Mouse (Mus musculus): ENCODE results near the gene Sdk2. TPM values are rescaled to one million over a fixed set of nuclear protein-coding genes. Genes with fewer than 3 reads are reported as not detected.

The Sdk2 gene
- polyA plus RNA-seq, 1 experiment from 2014 or later: 5.3 TPM

DNA sequence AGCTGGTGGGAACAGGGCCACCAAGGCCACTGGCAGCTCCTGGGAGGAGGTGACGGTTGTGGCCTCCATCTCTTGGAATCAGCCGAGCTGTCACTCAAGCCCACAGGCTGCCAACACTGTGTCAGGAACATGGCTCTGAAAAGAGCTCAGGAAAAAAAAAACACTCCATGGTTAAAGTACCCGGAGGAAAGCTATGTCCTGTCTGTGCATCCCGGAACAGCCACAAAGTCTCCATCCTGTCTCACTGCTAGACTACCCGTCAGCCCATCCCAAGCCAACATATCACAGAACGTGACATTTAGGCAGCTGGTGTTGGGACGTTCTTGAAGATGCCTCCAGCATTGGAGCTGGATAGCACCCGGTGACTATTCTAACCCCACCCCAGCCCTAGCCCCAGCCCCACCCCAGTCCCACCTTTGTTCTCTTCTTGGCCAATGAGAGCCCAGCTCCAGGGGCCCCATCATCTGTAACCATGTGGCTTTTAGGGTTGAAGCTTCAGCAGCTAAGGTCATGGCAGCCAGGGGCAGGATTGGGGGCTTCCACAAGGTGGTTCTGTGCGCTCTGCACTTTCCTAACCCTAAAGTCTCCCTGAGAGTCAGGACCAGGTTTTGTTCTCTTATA, 263.4 kb downstream of the Sdk2 start:
- DNase-seq: no peak
- ATAC-seq (ENCODE audit: low FRiP score, low TSS enrichment): no peak
- WGBS: 69% methylated on average over 9 of the region's 9 CpGs

DNA sequence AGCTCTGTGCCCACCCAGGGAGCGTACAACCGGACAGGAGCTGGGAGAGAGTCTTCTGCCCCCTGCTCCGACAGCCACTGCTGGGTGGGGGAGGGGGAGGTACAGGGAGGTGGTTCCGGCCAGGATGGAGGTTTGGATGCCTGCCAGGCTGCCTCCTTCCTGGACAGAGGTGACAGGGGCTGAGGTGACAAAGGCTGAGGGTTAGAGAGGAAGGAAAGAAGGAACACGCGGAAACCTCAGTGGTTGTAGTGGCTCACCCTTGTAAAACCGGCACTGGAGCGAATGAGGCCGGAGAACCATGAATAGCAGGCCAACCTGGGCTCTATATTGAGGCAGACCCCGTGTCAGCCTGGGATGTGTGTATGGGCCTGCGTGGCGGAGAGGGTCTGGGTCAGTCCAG, 264.4 kb downstream of the Sdk2 start:
- Histone ChIP-seq H3K36me3 (ENCODE audit: control insufficient read depth, insufficient read depth, low read length) (0 out of 2 replicates have a peak, but pooled peaks cover 6% of the 10 kb centered on the region), H3K4me3 (replicated peaks; ENCODE audit: low read depth, low read length) (no peak overlapping the region), H3K4me2 (ENCODE audit: low read length) (no peak overlapping the region), H3K9ac (replicated peaks; ENCODE audit: low read length) (no peak overlapping the region), H3K27ac (replicated peaks; ENCODE audit: low read depth, low read length) (no peak overlapping the region), H3K9me3 (ENCODE audit: control insufficient read depth, low read length) (no peaks in the 10 kb centered on the region), H3K4me1 (ENCODE audit: control insufficient read depth, insufficient read depth, low read length) (peaks cover 13% of the 10 kb centered on the region), H3K27me3 (ENCODE audit: control insufficient read depth, insufficient read depth, low read length) (no peaks in the 10 kb centered on the region)
- no peak for ATAC-seq (ENCODE audit: low FRiP score, low TSS enrichment)
- no peak for DNase-seq
- WGBS: 55% methylated on average over 12 of the region's 12 CpGs

More for the DNA sequence above, 263.4 kb downstream of the Sdk2 start:
- no peak overlapping the region for H3K27ac ChIP-seq (replicated peaks; ENCODE audit: low read depth, low read length)
- no peak overlapping the region for H3K4me2 ChIP-seq (ENCODE audit: low read length)
- no peak overlapping the region for H3K9ac ChIP-seq (replicated peaks; ENCODE audit: low read length)
- 0 out of 2 replicates have a peak, but pooled peaks cover 6% of the 10 kb centered on the region for H3K36me3 ChIP-seq (ENCODE audit: control insufficient read depth, insufficient read depth, low read length)
- no peaks in the 10 kb centered on the region for H3K9me3 ChIP-seq (ENCODE audit: control insufficient read depth, low read length)
- no peaks in the 10 kb centered on the region for H3K27me3 ChIP-seq (ENCODE audit: control insufficient read depth, insufficient read depth, low read length)
- peaks cover 6% of the 10 kb centered on the region; the same call in 1 of the 2 replicates for H3K4me1 ChIP-seq (ENCODE audit: control insufficient read depth, insufficient read depth, low read length)
- H3K4me3 ChIP-seq (replicated peaks; ENCODE audit: low read depth, low read length): no peak overlapping the region

DNA sequence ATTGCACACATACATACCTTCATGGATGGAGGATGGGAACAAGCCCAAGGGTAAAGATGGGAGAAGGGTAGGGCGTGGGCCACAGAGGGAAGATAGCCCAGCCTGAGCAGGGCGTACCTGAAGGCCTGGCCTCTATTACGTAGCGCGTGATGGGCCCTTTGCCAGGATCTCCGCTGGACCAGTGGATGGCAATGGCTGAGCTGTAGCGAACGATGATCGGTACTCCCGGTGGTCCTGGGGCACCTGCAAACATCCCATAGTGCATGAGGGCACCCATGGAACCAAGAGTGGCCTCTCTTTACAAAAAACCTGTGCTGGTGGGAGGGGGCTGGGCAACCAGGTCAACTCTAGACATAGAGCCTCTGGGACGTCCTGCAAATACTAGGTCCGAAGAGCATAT, 266.8 kb downstream of the Sdk2 start:
- no peaks in the 10 kb centered on the region for H3K9me3 ChIP-seq (ENCODE audit: control insufficient read depth, low read length)
- ATAC-seq (ENCODE audit: low FRiP score, low TSS enrichment) (no peak), DNase-seq (no peak)
- no peak overlapping the region for H3K4me2 ChIP-seq (ENCODE audit: low read length)
- 97% methylated on average over 12 of the region's 12 CpGs for WGBS
- H3K27ac ChIP-seq (replicated peaks; ENCODE audit: low read depth, low read length): no peak overlapping the region
- no peaks in the 10 kb centered on the region for H3K27me3 ChIP-seq (ENCODE audit: control insufficient read depth, insufficient read depth, low read length)
- H3K4me1 ChIP-seq (ENCODE audit: control insufficient read depth, insufficient read depth, low read length): peaks cover 11% of the 10 kb centered on the region
- no peaks in the 10 kb centered on the region for H3K36me3 ChIP-seq (ENCODE audit: control insufficient read depth, insufficient read depth, low read length)
- no peak overlapping the region for H3K9ac ChIP-seq (replicated peaks; ENCODE audit: low read length)
- no peak overlapping the region for H3K4me3 ChIP-seq (replicated peaks; ENCODE audit: low read depth, low read length)

DNA sequence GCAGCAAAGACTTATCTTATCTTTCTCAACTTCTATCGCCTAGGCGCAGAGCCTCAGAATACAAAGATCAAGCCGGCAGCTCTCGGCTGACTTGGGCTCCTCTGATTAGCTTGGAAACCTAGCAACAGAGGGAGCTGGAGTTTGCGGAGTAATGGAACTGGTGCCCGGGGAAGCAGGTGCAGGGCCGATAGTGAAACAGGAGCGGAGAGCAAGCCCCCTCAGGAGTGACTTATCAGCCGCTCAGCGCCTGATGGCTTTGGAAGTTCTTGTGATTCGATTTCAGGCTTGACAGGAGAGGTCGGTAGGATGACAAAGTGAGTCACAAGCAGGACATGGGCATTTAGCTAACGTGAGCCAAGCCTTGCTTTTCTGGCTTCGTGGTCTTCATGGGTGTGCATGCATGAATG, 267.8 kb downstream of the Sdk2 start:
- no peak overlapping the region for H3K27ac ChIP-seq (replicated peaks; ENCODE audit: low read depth, low read length)
- no peaks in the 10 kb centered on the region for H3K36me3 ChIP-seq (ENCODE audit: control insufficient read depth, insufficient read depth, low read length)
- peaks cover 11% of the 10 kb centered on the region for H3K4me1 ChIP-seq (ENCODE audit: control insufficient read depth, insufficient read depth, low read length)
- H3K4me3 ChIP-seq (replicated peaks; ENCODE audit: low read depth, low read length): no peak overlapping the region
- 30% methylated on average over 14 of the region's 14 CpGs for WGBS
- H3K27me3 ChIP-seq (ENCODE audit: control insufficient read depth, insufficient read depth, low read length): no peaks in the 10 kb centered on the region
- no peak for ATAC-seq (ENCODE audit: low FRiP score, low TSS enrichment)
- no peaks in the 10 kb centered on the region for H3K9me3 ChIP-seq (ENCODE audit: control insufficient read depth, low read length)
- no peak overlapping the region for H3K9ac ChIP-seq (replicated peaks; ENCODE audit: low read length)
- peak; percentile 66 for DNase-seq
- no peak overlapping the region for H3K4me2 ChIP-seq (ENCODE audit: low read length)

DNA sequence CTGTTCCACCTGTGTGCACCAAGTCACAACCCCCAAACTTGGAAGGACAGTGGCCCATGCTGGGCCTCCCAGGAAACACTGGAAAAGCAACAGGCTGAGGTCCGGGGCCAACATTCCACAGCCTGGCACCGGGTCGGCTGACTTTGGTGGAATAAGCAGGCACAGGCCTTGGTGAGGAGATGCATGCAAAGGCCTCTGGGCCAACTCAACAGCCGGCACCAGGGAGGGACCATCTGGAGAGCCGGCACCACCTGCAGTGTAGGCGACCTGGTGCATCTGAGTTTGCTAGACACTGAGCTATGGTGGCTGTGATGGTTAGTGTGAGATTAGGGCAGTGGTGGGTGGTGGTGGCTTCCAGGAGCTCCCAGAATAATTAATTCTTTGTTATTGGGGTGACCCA, 268.8 kb downstream of the Sdk2 start:
- Histone ChIP-seq H3K4me3 (replicated peaks; ENCODE audit: low read depth, low read length) (no peak overlapping the region), H3K9ac (replicated peaks; ENCODE audit: low read length) (no peak overlapping the region), H3K27me3 (ENCODE audit: control insufficient read depth, insufficient read depth, low read length) (no peaks in the 10 kb centered on the region), H3K9me3 (ENCODE audit: control insufficient read depth, low read length) (no peaks in the 10 kb centered on the region), H3K4me1 (ENCODE audit: control insufficient read depth, insufficient read depth, low read length) (peaks cover 11% of the 10 kb centered on the region), H3K27ac (replicated peaks; ENCODE audit: low read depth, low read length) (no peak overlapping the region), H3K36me3 (ENCODE audit: control insufficient read depth, insufficient read depth, low read length) (no peaks in the 10 kb centered on the region), H3K4me2 (ENCODE audit: low read length) (no peak overlapping the region)
- no peak for ATAC-seq (ENCODE audit: low FRiP score, low TSS enrichment)
- no peak for DNase-seq
- WGBS: 67% methylated on average over 6 of the region's 6 CpGs

DNA sequence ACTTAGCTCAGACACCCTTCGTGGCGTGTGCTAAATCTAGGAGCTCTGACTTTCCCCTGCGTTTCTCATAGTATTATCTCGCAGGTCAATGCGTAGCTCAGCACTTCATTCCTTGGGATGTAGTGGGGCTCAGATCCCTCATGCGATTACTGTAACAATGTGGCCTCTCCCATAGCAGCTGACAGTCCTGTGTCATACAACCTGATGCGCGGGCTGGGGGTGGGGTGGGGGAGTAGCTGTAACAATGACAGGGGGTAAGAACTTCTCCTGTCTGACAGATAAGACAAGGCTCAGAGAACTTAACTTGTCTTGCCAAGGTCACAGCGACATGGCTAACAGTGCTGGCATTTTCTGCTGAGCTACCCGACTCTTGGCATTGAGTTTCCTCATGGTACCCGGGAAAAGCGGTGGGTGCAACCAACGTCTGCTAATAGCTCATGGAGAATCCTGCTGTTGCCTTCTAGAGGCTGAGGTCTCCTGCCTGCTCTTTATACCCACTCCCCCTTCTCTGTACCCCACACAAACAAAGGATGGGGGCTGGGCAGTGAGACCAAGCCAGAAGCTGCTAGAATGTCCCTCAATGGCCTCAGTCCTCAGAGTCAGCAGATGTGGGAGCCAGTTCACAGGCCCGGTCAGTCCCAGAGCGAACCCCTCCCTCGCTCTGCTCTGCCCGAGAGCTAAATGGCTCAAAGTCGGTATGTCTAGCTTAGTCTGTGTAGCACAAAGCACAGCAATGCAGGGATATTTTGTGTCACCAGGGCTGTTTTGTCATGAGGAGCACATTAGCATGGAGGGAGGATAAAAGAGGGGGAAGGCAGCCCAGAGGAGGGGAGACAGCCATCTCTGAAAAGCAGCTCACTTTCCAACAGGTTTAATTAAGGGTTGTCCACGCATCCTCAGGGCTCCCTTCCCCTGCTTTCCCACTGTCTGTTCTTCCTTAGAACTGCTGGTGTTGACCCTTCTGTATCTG, 269.5 kb downstream of the Sdk2 start:
- peaks cover 11% of the 10 kb centered on the region for H3K4me1 ChIP-seq (ENCODE audit: control insufficient read depth, insufficient read depth, low read length)
- H3K9ac ChIP-seq (replicated peaks; ENCODE audit: low read length): 0 out of 2 replicates have a peak overlapping the region, but pooled peaks have one; percentile 23
- H3K27ac ChIP-seq (replicated peaks; ENCODE audit: low read depth, low read length): peak overlapping the region; percentile 63
- WGBS: 45% methylated on average over 19 of the region's 19 CpGs
- H3K9me3 ChIP-seq (ENCODE audit: control insufficient read depth, low read length): no peaks in the 10 kb centered on the region
- ATAC-seq (ENCODE audit: low FRiP score, low TSS enrichment) (no peak), DNase-seq (no peak)
- no peak overlapping the region for H3K4me2 ChIP-seq (ENCODE audit: low read length)
- H3K4me3 ChIP-seq (replicated peaks; ENCODE audit: low read depth, low read length): no peak overlapping the region
- H3K36me3 ChIP-seq (ENCODE audit: control insufficient read depth, insufficient read depth, low read length): no peaks in the 10 kb centered on the region
- no peaks in the 10 kb centered on the region for H3K27me3 ChIP-seq (ENCODE audit: control insufficient read depth, insufficient read depth, low read length)

DNA sequence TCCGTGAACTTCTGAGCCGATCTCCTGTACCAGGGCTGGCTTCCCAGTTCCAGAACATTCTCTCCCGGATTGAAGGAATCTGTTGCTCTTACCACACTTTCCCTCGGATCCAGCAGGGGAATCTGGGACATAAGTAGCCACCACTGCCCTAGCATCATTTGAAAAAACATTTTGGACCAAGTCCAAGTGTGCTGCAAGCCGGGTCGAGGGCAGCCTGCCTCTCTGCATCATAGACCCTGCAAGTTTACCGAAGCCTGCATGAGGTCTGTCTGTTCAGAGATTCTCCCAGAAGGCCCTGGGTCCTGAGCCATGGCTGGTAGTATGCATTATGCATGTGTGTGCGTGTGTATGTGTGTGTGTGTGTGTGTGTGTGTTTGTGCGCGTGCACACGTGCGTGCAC, 271.0 kb downstream of the Sdk2 start:
- Histone ChIP-seq H3K27ac (replicated peaks; ENCODE audit: low read depth, low read length) (no peak overlapping the region), H3K9ac (replicated peaks; ENCODE audit: low read length) (no peak overlapping the region), H3K27me3 (ENCODE audit: control insufficient read depth, insufficient read depth, low read length) (no peaks in the 10 kb centered on the region), H3K36me3 (ENCODE audit: control insufficient read depth, insufficient read depth, low read length) (no peaks in the 10 kb centered on the region), H3K4me1 (ENCODE audit: control insufficient read depth, insufficient read depth, low read length) (peaks cover 25% of the 10 kb centered on the region), H3K4me2 (ENCODE audit: low read length) (no peak overlapping the region), H3K4me3 (replicated peaks; ENCODE audit: low read depth, low read length) (no peak overlapping the region), H3K9me3 (ENCODE audit: control insufficient read depth, low read length) (no peaks in the 10 kb centered on the region)
- ATAC-seq (ENCODE audit: low FRiP score, low TSS enrichment) (no peak), DNase-seq (no peak)
- 84% methylated on average over 12 of the region's 12 CpGs for WGBS

DNA sequence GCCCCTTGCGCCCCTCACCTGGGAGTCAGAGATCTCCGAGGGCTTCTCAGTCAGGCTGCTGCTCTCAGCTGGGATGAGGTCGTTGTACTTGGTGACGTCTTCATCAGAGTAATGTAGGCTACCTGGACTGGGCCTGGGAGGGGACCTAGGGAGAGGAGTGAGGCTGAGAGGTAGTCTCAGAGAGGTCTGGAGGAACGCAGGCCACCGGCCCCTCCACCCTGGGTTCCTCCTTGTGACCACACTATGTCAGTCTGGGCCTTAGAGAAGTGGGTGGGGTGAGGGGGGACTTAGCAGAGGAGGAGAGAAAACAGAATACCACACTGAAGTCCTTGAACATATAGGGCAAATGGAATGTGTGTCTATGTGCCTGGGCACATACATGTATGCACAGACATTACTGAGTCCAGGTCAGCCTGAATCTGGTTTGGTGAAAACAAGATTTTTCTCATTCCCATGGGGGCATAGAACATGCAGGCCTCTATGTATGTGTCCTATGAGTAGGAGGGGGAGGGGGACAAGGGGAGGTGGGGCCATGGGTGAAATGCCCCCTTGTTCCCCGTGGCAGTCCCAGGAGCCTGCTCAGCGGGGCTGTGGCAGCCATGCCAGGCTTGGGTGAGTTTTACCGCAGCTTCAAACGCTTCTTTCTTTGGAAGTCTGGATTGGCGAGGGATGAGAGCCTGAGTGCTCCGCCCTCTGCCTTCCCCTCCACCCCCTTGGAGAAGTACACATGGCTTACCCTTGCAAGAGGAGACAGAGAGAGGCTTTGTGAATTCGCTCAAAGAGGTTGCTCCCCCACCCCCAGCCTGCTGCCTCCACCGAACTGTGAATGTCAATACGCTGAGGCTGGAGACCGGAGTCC, 275.3 kb downstream of the Sdk2 start:
- WGBS: 23% methylated on average over 16 of the region's 16 CpGs
- peaks cover 28% of the 10 kb centered on the region for H3K4me1 ChIP-seq (ENCODE audit: control insufficient read depth, insufficient read depth, low read length)

More for the DNA sequence above, 275.3 kb downstream of the Sdk2 start:
- no peaks in the 10 kb centered on the region for H3K9me3 ChIP-seq (ENCODE audit: control insufficient read depth, low read length)
- H3K9ac ChIP-seq (replicated peaks; ENCODE audit: low read length): 0 out of 2 replicates have a peak overlapping the region, but pooled peaks have one; percentile 12
- no peak overlapping the region for H3K4me2 ChIP-seq (ENCODE audit: low read length)
- DNase-seq: peak; percentile 69
- H3K27me3 ChIP-seq (ENCODE audit: control insufficient read depth, insufficient read depth, low read length): no peaks in the 10 kb centered on the region
- no peaks in the 10 kb centered on the region for H3K36me3 ChIP-seq (ENCODE audit: control insufficient read depth, insufficient read depth, low read length)
- ATAC-seq (ENCODE audit: low FRiP score, low TSS enrichment): peak; percentile 73
- H3K27ac ChIP-seq (replicated peaks; ENCODE audit: low read depth, low read length): peak overlapping the region; percentile 67
- no peak overlapping the region for H3K4me3 ChIP-seq (replicated peaks; ENCODE audit: low read depth, low read length)

Data from midbrain, embryonic 14.5 days (tissue).